Mouse (Mus musculus): ENCODE results near the gene Hspa1a. TPM values are rescaled to one million over a fixed set of nuclear protein-coding genes. Genes with fewer than 3 reads are reported as not detected.

Hspa1a gene
- 1.9 and 2.5 TPM in 2 replicates for polyA plus RNA-seq (2012; rRNA removed)

DNA sequence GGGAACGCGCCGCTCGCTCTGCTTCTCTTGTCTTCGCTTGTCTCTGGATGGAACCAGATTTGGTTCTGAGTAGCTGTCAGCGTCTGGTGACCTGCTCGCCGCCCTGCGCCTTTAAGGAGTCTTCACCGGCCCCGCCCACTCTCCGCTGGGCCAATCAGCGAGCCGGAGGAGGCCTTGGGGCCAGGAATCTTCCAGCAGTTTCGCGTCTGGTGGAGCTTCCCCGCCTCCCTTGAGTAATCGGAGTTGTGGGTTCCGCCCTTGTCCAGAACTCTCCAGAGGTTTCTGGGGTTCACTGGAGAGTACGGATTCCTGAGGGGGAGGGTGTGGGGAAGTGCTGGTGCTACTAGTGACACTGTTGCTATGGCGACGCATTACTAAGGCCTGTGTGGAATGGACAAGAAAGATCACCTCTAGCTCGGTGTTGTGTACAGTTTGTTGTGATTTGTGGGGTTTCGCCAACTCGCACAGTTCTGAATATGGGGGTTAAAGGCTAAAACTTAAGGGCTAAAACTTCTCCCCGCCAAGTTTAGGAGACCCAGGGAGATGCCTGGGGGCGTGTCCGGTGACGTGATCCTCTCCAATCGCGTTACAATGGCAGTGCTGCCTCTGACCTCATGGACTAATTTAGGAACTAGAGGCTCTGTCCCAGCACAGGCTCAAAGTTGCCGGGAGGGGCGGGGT lies at the start of gene Hspa1a, which contains the start of gene Hspa1l:
Gene Hspa1a, minus strand, starts transcription at position 88 of the 681 bp plus-strand sequence.
Gene Hspa1l, plus strand, starts transcription at position 635 of the 681 bp plus-strand sequence.

DNA sequence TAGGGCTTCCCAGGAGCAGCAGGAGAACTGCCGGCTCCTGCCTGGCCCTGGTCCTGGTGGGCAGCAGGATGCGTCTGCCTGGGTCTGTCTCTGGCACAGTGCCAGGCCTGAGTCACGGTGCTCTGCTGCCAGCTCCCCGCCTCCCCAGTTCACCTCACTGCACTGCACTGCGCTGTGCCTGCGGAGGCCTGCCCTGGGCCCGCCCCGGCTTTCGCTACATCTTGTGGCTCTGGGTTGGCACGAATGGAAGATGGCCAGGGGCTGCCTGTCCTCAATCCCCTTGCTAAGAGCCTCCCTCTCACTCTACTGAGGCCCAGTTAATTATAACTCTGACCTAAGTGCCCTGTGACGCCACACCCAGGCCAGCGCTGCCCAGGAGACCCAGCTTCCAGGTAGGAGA lies 44.4 kb upstream of the Hspa1a start, which contains the start of gene Vwa7:
Gene Vwa7, plus strand, starts transcription at position 204 of the 400 bp plus-strand sequence.

DNA sequence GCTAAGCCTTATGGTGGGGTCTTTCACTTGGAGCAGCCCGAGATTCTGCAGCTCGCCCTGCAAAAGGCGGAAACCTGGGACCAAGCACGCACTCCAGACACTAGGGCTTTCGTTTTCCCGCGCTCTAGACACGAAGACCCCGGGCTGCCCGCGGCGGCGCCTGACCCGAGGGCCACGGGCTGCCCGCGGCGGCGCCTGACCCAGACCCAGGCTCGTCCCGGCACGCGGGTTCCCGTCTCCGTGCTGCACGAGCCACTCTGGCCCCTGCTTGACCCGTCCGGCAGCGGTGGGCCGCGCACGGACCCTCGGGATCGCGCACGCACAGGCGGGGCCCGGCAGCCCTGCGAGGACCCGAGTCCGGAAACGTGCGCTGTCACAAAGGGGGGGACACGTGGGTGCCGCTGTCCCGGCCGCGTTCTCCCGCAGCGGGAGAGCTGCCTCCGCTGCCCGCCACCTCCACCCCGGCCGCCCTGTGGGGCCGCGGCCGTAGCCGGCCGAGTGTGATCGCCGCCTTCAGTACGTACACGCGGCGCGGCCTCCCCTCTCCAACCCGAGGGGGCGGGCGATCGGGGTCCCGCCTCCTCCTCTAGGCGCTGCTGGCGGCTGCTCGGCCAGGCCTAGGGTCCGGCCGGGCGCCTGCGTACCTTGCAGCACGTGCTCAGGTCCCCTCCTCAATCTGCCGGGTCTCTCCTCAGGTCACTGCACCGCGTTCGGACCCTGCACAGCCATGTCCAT lies 28.9 kb upstream of the Hspa1a start, which contains the start of gene Vars:
Gene Vars, plus strand, starts transcription at position 271 of the 735 bp plus-strand sequence.

DNA sequence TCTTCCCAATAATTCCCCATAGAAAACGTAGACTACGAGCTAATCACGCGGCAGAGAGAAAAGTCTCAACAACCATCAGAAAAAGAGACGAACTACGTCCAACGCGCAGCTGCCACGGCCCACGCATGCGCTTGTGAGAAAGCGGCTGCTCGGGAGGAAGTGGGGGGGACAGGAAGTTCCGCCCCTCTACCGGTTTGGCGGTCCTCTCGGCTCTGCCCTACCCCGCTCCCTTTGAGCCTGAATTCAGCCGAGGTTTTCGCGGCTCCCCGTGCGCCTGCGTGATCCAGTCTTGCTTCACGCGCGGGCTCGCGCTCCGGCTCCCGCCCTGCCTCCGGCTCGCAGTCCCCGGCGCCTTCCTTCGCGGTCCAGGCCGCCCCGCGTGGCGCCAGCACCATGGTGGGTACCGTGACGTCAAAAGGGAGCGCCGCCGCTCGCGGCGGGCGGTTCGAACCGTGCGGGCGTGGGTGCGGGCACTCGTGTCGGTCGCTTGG lies 9.8 kb upstream of the Hspa1a start, which contains the start of gene Lsm2:
Gene Lsm2, plus strand, starts transcription at position 173 of the 491 bp plus-strand sequence.

DNA sequence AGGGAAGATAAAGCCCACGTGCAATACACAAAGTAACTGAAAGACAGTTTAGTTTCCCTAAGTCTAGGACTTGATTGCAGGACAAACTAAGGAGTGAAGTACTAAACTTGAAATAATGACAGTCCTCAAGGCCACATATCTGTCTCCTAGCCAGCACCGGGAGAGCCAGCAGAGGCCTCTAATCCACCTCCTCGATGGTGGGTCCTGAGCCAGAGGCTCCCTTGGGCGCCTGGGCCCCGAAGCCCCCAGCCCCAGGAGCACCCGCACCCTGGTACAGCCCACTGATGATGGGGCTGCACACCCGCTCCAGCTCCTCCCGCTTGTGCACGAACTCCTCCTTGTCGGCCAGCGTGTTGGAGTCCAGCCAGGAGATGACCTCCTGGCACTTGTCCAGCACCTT lies 2.1 kb downstream of the Hspa1a start, which contains the start of gene Gm20481:
Gene Gm20481, plus strand, starts transcription at position 91 of the 400 bp plus-strand sequence.

DNA sequence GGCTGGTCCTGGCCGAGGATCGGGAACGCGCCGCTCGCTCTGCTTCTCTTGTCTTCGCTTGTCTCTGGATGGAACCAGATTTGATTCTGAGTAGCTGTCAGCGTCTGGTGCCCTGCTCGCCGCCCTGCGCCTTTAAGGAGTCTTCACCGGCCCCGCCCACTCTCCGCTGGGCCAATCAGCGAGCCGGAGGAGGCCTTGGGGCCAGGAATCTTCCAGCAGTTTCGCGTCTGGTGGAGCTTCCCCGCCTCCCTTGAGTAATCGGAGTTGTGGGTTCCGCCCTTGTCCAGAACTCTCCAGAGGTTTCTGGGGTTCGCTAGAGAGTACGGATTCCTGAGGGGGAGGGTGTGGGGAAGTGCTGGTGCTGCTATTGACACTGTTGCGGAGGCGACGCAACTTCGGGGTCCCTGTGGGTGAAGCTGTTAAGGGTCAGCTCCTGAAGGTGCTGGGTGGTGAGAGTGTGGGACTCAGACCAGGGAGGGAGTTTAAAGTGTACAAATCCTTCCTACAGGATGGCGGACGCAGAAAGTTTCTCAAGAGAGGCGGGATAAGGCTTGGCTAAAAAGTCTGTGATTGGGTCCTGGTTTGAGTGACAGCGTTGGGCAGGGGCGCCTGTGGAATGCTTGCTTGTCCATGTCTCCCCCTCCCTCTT lies 12.7 kb downstream of the Hspa1a start, which contains the start of gene Hspa1b:
Gene Hspa1b, minus strand, starts transcription at position 109 of the 649 bp plus-strand sequence.

DNA sequence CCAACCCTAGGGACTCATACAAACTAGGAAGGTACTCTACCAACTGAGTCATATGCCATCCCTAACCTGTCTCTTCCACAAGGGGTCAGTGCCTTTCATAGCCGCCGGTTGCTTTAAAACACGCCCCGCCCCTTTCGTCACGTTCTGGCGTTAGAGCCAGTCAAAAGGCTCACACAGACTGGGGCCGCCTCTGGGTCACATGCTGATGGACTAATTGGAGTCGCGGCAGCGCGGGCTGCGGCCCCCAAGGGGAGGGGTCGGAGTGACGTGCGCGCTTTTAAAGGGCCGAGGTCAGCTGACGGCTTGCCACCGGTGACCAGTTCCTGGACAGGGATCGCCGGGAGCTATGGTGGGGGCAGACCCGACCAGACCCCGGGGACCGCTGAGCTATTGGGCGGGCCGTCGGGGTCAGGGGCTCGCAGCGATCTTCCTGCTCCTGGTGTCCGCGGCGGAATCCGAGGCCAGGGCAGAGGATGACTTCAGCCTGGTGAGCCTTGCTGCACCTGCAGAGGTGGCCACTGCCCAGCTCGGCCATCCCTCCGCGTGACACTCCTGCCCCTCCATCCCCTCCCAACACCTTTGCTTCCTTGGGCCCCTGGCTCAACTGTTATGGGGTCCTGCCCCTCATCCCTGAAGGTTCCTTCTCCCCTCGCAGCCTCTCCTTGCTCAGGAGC lies 40.8 kb downstream of the Hspa1a start, which contains the start of gene Neu1:
Gene Neu1, plus strand, starts transcription at position 193 of the 674 bp plus-strand sequence.

Other genes with a start within 250 kb of the Hspa1a start
- 128 and 142 TPM in 2 replicates for gene C4b, start 228.3 kb downstream of the Hspa1a start, polyA plus RNA-seq (2012; rRNA removed)
- not detected in 2 replicates for gene Cyp21a1, start 167.6 kb downstream of the Hspa1a start, polyA plus RNA-seq (2012; rRNA removed)
- gene Stk19, start 135.2 kb downstream of the Hspa1a start, polyA plus RNA-seq (2012; rRNA removed): 12.4 and 13.7 TPM in 2 replicates
- 16.6 and 19.9 TPM in 2 replicates for gene Dxo, start 135.1 kb downstream of the Hspa1a start, polyA plus RNA-seq (2012; rRNA removed)
- gene Skiv2l, start 121.9 kb downstream of the Hspa1a start, polyA plus RNA-seq (2012; rRNA removed): 18.6 and 23.0 TPM in 2 replicates
- 26.7 and 28.4 TPM in 2 replicates for gene Nelfe, start 121.8 kb downstream of the Hspa1a start, polyA plus RNA-seq (2012; rRNA removed)
- gene Cfb, start 109.6 kb downstream of the Hspa1a start, polyA plus RNA-seq (2012; rRNA removed): 687 and 748 TPM in 2 replicates
- gene Zbtb12, start 92.7 kb downstream of the Hspa1a start, polyA plus RNA-seq (2012; rRNA removed): 4.8 and 6.3 TPM in 2 replicates
- 0.04 and 0.05 TPM in 2 replicates for gene Gm20547, start 90.1 kb downstream of the Hspa1a start, polyA plus RNA-seq (2012; rRNA removed)
- gene C2, start 73.9 kb downstream of the Hspa1a start, polyA plus RNA-seq (2012; rRNA removed): 36.4 and 36.8 TPM in 2 replicates
- gene Ehmt2, start 73.7 kb downstream of the Hspa1a start, polyA plus RNA-seq (2012; rRNA removed): 30.4 and 37.6 TPM in 2 replicates
- 3.8 and 5.8 TPM in 2 replicates for gene Slc44a4, start 57.7 kb downstream of the Hspa1a start, polyA plus RNA-seq (2012; rRNA removed)
- 21.1 and 21.2 TPM in 2 replicates for gene Neu1, start 40.9 kb downstream of the Hspa1a start, polyA plus RNA-seq (2012; rRNA removed)
- 3.1 and 3.3 TPM in 2 replicates for gene Hspa1b, start 12.9 kb downstream of the Hspa1a start, polyA plus RNA-seq (2012; rRNA removed)
- gene Gm20481, start 2.2 kb downstream of the Hspa1a start, polyA plus RNA-seq (2012; rRNA removed): not detected in 2 replicates
- gene Hspa1l, start 547 bp upstream of the Hspa1a start, polyA plus RNA-seq (2012; rRNA removed): 0.06 and 0.07 TPM in 2 replicates
- gene Lsm2, start 9.7 kb upstream of the Hspa1a start, polyA plus RNA-seq (2012; rRNA removed): 64.3 and 69.6 TPM in 2 replicates
- gene Vars, start 28.8 kb upstream of the Hspa1a start, polyA plus RNA-seq (2012; rRNA removed): 42.1 and 47.2 TPM in 2 replicates
- gene Vwa7, start 44.4 kb upstream of the Hspa1a start, polyA plus RNA-seq (2012; rRNA removed): 0.17 and 0.23 TPM in 2 replicates
- gene Sapcd1, start 55.9 kb upstream of the Hspa1a start, polyA plus RNA-seq (2012; rRNA removed): 4.3 and 5.0 TPM in 2 replicates
- gene Msh5, start 74.6 kb upstream of the Hspa1a start, polyA plus RNA-seq (2012; rRNA removed): 7.7 and 8.5 TPM in 2 replicates
- gene Clic1, start 77.8 kb upstream of the Hspa1a start, polyA plus RNA-seq (2012; rRNA removed): 88.4 and 92.7 TPM in 2 replicates
- gene Ddah2, start 86.9 kb upstream of the Hspa1a start, polyA plus RNA-seq (2012; rRNA removed): 13.9 and 14.9 TPM in 2 replicates
- 0.06 TPM in 1 of 2 replicates, not detected in the other for gene Ly6g6c, start 93.2 kb upstream of the Hspa1a start, polyA plus RNA-seq (2012; rRNA removed)
- 1.5 and 1.9 TPM in 2 replicates for gene Mpig6b, start 94.0 kb upstream of the Hspa1a start, polyA plus RNA-seq (2012; rRNA removed)
- gene Ly6g6e, start 104.7 kb upstream of the Hspa1a start, polyA plus RNA-seq (2012; rRNA removed): 0.28 and 0.30 TPM in 2 replicates
- gene Ly6g6d, start 105.9 kb upstream of the Hspa1a start, polyA plus RNA-seq (2012; rRNA removed): 0.71 and 0.79 TPM in 2 replicates
- 4.7 and 4.8 TPM in 2 replicates for gene Ly6g6f, start 113.5 kb upstream of the Hspa1a start, polyA plus RNA-seq (2012; rRNA removed)
- 32.1 and 32.4 TPM in 2 replicates for gene Abhd16a, start 117.1 kb upstream of the Hspa1a start, polyA plus RNA-seq (2012; rRNA removed)
- gene Ly6g5c, start 136.1 kb upstream of the Hspa1a start, polyA plus RNA-seq (2012; rRNA removed): not detected in 2 replicates
- gene Ly6g5b, start 143.3 kb upstream of the Hspa1a start, polyA plus RNA-seq (2012; rRNA removed): 0.46 and 0.64 TPM in 2 replicates
- 8.0 and 8.7 TPM in 2 replicates for gene Gpank1, start 149.3 kb upstream of the Hspa1a start, polyA plus RNA-seq (2012; rRNA removed)
- gene Csnk2b, start 149.9 kb upstream of the Hspa1a start, polyA plus RNA-seq (2012; rRNA removed): 84.1 and 85.2 TPM in 2 replicates
- 1.8 and 2.0 TPM in 2 replicates for gene D17H6S53E, start 154.2 kb upstream of the Hspa1a start, polyA plus RNA-seq (2012; rRNA removed)
- 464 and 524 TPM in 2 replicates for gene Apom, start 159.9 kb upstream of the Hspa1a start, polyA plus RNA-seq (2012; rRNA removed)
- gene Bag6, start 163.0 kb upstream of the Hspa1a start, polyA plus RNA-seq (2012; rRNA removed): 37.8 and 48.6 TPM in 2 replicates
- 42.6 and 57.5 TPM in 2 replicates for gene Prrc2a, start 192.7 kb upstream of the Hspa1a start, polyA plus RNA-seq (2012; rRNA removed)
- 10.5 and 12.9 TPM in 2 replicates for gene Aif1, start 203.9 kb upstream of the Hspa1a start, polyA plus RNA-seq (2012; rRNA removed)
- gene Lst1, start 216.3 kb upstream of the Hspa1a start, polyA plus RNA-seq (2012; rRNA removed): 69.9 and 71.0 TPM in 2 replicates
- 5.2 and 5.9 TPM in 2 replicates for gene Ltb, start 222.3 kb upstream of the Hspa1a start, polyA plus RNA-seq (2012; rRNA removed)
- gene Tnf, start 229.9 kb upstream of the Hspa1a start, polyA plus RNA-seq (2012; rRNA removed): 1.4 TPM in 2 replicates
- gene Lta, start 233.2 kb upstream of the Hspa1a start, polyA plus RNA-seq (2012; rRNA removed): 0.06 TPM in 1 of 2 replicates, not detected in the other
- gene Gm16181, start 248.7 kb upstream of the Hspa1a start, polyA plus RNA-seq (2012; rRNA removed): 0.08 and 0.26 TPM in 2 replicates

Data from liver, embryonic 18 days (tissue).